8 mouse cellular contexts compared by ENCODE assay signal in genomic region chr16:4655764-4656570, GRCm38 (mm10). TPM values are rescaled to one million over a fixed set of nuclear protein-coding genes. Genes with fewer than 3 reads are reported as not detected.
DNase-seq lines count a peak whose midpoint lies in the region; ATAC-seq and TF ChIP-seq lines count a peak whose summit lies in the region.
"Had no signal": no experiment of that assay in that cellular context is flagged by ENCODE, and none has a peak within 500 bp of the region (broad histone marks: within the 10 kb centered on the region; RNA-seq: fewer than 3 reads in every experiment).

No protein-coding gene starts in this region.

- peaks cover 24% of the 10 kb centered on the region for H3K4me1 ChIP-seq in lung, embryonic 14.5 days (ENCODE audit: insufficient read depth)
- peaks cover 16% of the 10 kb centered on the region for H3K4me1 ChIP-seq in embryonic facial prominence, embryonic 11.5 days (ENCODE audit: control insufficient read depth, insufficient read depth, low read length)
- no peaks in the 10 kb centered on the region; the same call in 1 of the 2 replicates for H3K4me1 ChIP-seq in hindbrain, postnatal 0 days (ENCODE audit: insufficient read depth, low read length)
- H3K4me1 ChIP-seq in midbrain, embryonic 14.5 days (ENCODE audit: control insufficient read depth, insufficient read depth, low read length) = peaks cover 20% of the 10 kb centered on the region

- TF ChIP-seq CTCF in lung, embryonic 14.5 days (IDR thresholded peaks at IDR 0.05; ENCODE audit: low read depth) = peak; percentile 39; the same call in 1 of the 2 replicates
- TF ChIP-seq CTCF in hindbrain, postnatal 0 days (IDR thresholded peaks at IDR 0.05; ENCODE audit: low read depth) = peak; percentile 49

- WGBS in lung, embryonic 14.5 days = 22% methylated on average over 11 of the region's 11 CpGs
- 18% methylated on average over 11 of the region's 11 CpGs for WGBS in embryonic facial prominence, embryonic 11.5 days
- 41% methylated on average over 10 of the region's 11 CpGs for WGBS in hindbrain, postnatal 0 days
- 25% methylated on average over 11 of the region's 11 CpGs for WGBS in midbrain, embryonic 14.5 days

- no peaks in the 10 kb centered on the region for H3K27me3 ChIP-seq in lung, embryonic 14.5 days (ENCODE audit: insufficient read depth, low read length)
- no peaks in the 10 kb centered on the region for H3K27me3 ChIP-seq in embryonic facial prominence, embryonic 11.5 days (ENCODE audit: control insufficient read depth, insufficient read depth, low read length)
- H3K27me3 ChIP-seq in hindbrain, postnatal 0 days (ENCODE audit: insufficient read depth, low read length) = no peaks in the 10 kb centered on the region
- H3K27me3 ChIP-seq in midbrain, embryonic 14.5 days (ENCODE audit: control insufficient read depth, insufficient read depth, low read length) = no peaks in the 10 kb centered on the region

- H3K9ac ChIP-seq in lung, embryonic 14.5 days = peak overlapping the region; percentile 7; the same call in 1 of the 2 replicates
- 0 out of 2 replicates have a peak overlapping the region, but pooled peaks have one; percentile 11 for H3K9ac ChIP-seq in embryonic facial prominence, embryonic 11.5 days (replicated peaks; ENCODE audit: low read length)
- no peak overlapping the region for H3K9ac ChIP-seq in hindbrain, postnatal 0 days (replicated peaks; ENCODE audit: low read length)
- H3K9ac ChIP-seq in midbrain, embryonic 14.5 days (replicated peaks; ENCODE audit: low read length) = no peak overlapping the region

- no peak overlapping the region for H3K4me2 ChIP-seq in lung, embryonic 14.5 days
- no peak overlapping the region for H3K4me2 ChIP-seq in embryonic facial prominence, embryonic 11.5 days (ENCODE audit: low read depth, low read length)
- no peak overlapping the region for H3K4me2 ChIP-seq in hindbrain, postnatal 0 days (ENCODE audit: low read depth, low read length)
- H3K4me2 ChIP-seq in midbrain, embryonic 14.5 days (ENCODE audit: low read length) = 0 out of 2 replicates have a peak overlapping the region, but pooled peaks have one; percentile 3

- no peaks in the 10 kb centered on the region for H3K9me3 ChIP-seq in lung, embryonic 14.5 days (ENCODE audit: low read depth, low read length)
- no peaks in the 10 kb centered on the region for H3K9me3 ChIP-seq in embryonic facial prominence, embryonic 11.5 days (replicated peaks; ENCODE audit: control insufficient read depth, low read length)
- H3K9me3 ChIP-seq in hindbrain, postnatal 0 days (ENCODE audit: low read length) = no peaks in the 10 kb centered on the region
- H3K9me3 ChIP-seq in midbrain, embryonic 14.5 days (ENCODE audit: control insufficient read depth, low read length) = no peaks in the 10 kb centered on the region

- DNase-seq in lung, embryonic 14.5 days = peak; percentile 44
- no peak for DNase-seq in lung, adult 18-20 months
- peak; percentile 31 for DNase-seq in embryonic facial prominence, embryonic 11.5 days (ENCODE audit: low spot score)
- DNase-seq in hindbrain, postnatal 0 days (ENCODE audit: low spot score) = peak; percentile 38
- DNase-seq in midbrain, embryonic 14.5 days = peak; percentile 70
- no peak for DNase-seq in thymus, postnatal 36 days
- no peak for DNase-seq in yolk sac, embryonic 10.5 days (ENCODE audit: low spot score)

- peak overlapping the region; percentile 66 for H3K27ac ChIP-seq in lung, embryonic 14.5 days (ENCODE audit: low read depth)
- H3K27ac ChIP-seq in embryonic facial prominence, embryonic 11.5 days (replicated peaks; ENCODE audit: low read depth, low read length) = no peak overlapping the region
- 0 out of 2 replicates have a peak overlapping the region, but pooled peaks have one; percentile 11 for H3K27ac ChIP-seq in hindbrain, postnatal 0 days
- H3K27ac ChIP-seq in midbrain, embryonic 14.5 days (replicated peaks; ENCODE audit: low read depth, low read length) = peak overlapping the region; percentile 37

- 0 out of 2 replicates have a peak, but pooled peaks have one; percentile 16 for ATAC-seq in lung, embryonic 14.5 days (ENCODE audit: insufficient read depth)
- ATAC-seq in embryonic facial prominence, embryonic 11.5 days (replicated peaks; ENCODE audit: insufficient number of reproducible peaks, low FRiP score, low TSS enrichment, low read depth) = no peak
- peak; percentile 43; the same call in 1 of the 2 replicates for ATAC-seq in hindbrain, postnatal 0 days
- peak; percentile 56; the same call in 1 of the 2 replicates for ATAC-seq in midbrain, embryonic 14.5 days (ENCODE audit: low FRiP score, low TSS enrichment)

- peaks cover 31% of the 10 kb centered on the region for H3K36me3 ChIP-seq in lung, embryonic 14.5 days (ENCODE audit: insufficient read depth)
- H3K36me3 ChIP-seq in embryonic facial prominence, embryonic 11.5 days (replicated peaks; ENCODE audit: control insufficient read depth, insufficient read depth, low read depth, low read length) = no peaks in the 10 kb centered on the region; the same call in 1 of the 2 replicates
- H3K36me3 ChIP-seq in hindbrain, postnatal 0 days (ENCODE audit: insufficient read depth, low read length) = peaks cover 13% of the 10 kb centered on the region; the same call in 1 of the 2 replicates
- H3K36me3 ChIP-seq in midbrain, embryonic 14.5 days (ENCODE audit: control insufficient read depth, insufficient read depth, low read length) = peaks cover 31% of the 10 kb centered on the region

- H3K4me3 ChIP-seq in lung, embryonic 14.5 days (ENCODE audit: low read depth, low read length) = no peak overlapping the region
- no peak overlapping the region for H3K4me3 ChIP-seq in embryonic facial prominence, embryonic 11.5 days (ENCODE audit: low read depth, low read length)
- no peak overlapping the region for H3K4me3 ChIP-seq in hindbrain, postnatal 0 days (ENCODE audit: low read length)
- no peak overlapping the region for H3K4me3 ChIP-seq in midbrain, embryonic 14.5 days (replicated peaks; ENCODE audit: low read depth, low read length)
- H3K4me3 ChIP-seq: erythroblast, embryonic 14.5 days had no signal

RNA-seq across cellular contexts. Expression of gene Dnaja3, which starts 16.2 kb away (rescaled TPM):
- polyA plus RNA-seq in lung, embryonic 14.5 days (2014; fragmentation: Nextera tagmentation; extraction: Ambion mirVana) = 58.7 and 59.3 TPM in 2 replicates
- 56.9 and 58.3 TPM in 2 replicates for polyA plus RNA-seq in embryonic facial prominence, embryonic 11.5 days (2014; fragmentation: Nextera tagmentation; extraction: Ambion mirVana)
- total RNA-seq in hindbrain, postnatal 0 days (2014; rRNA removed) = 49.6 and 50.6 TPM in 2 replicates
- polyA plus RNA-seq in hindbrain, postnatal 0 days (2015; fragmentation: Nextera tagmentation; extraction: Ambion mirVana) = 52.9 and 54.3 TPM in 2 replicates
- 44.8 and 55.0 TPM in 2 replicates for polyA plus RNA-seq in midbrain, embryonic 14.5 days (2014; fragmentation: Nextera tagmentation; extraction: Ambion mirVana)

RNA-seq across cellular contexts. Expression of gene Vasn, which starts 16.2 kb away (rescaled TPM):
- 23.1 and 23.5 TPM in 2 replicates for polyA plus RNA-seq in lung, embryonic 14.5 days (2014; fragmentation: Nextera tagmentation; extraction: Ambion mirVana)
- polyA plus RNA-seq in embryonic facial prominence, embryonic 11.5 days (2014; fragmentation: Nextera tagmentation; extraction: Ambion mirVana) = 10.9 and 14.1 TPM in 2 replicates
- total RNA-seq in hindbrain, postnatal 0 days (2014; rRNA removed) = 18.4 and 18.8 TPM in 2 replicates
- 6.1 and 7.3 TPM in 2 replicates for polyA plus RNA-seq in hindbrain, postnatal 0 days (2015; fragmentation: Nextera tagmentation; extraction: Ambion mirVana)
- 3.4 and 3.9 TPM in 2 replicates for polyA plus RNA-seq in midbrain, embryonic 14.5 days (2014; fragmentation: Nextera tagmentation; extraction: Ambion mirVana)

RNA-seq across cellular contexts. Expression of gene Coro7, which starts 23.6 kb away (rescaled TPM):
- polyA plus RNA-seq in lung, embryonic 14.5 days (2014; fragmentation: Nextera tagmentation; extraction: Ambion mirVana) = 13.1 and 15.1 TPM in 2 replicates
- polyA plus RNA-seq in embryonic facial prominence, embryonic 11.5 days (2014; fragmentation: Nextera tagmentation; extraction: Ambion mirVana) = 12.2 and 12.8 TPM in 2 replicates
- total RNA-seq in hindbrain, postnatal 0 days (2014; rRNA removed) = 41.4 and 43.3 TPM in 2 replicates
- polyA plus RNA-seq in hindbrain, postnatal 0 days (2015; fragmentation: Nextera tagmentation; extraction: Ambion mirVana) = 29.1 and 30.2 TPM in 2 replicates
- 23.3 and 25.7 TPM in 2 replicates for polyA plus RNA-seq in midbrain, embryonic 14.5 days (2014; fragmentation: Nextera tagmentation; extraction: Ambion mirVana)

RNA-seq across cellular contexts. Expression of gene Pam16, which starts 31.2 kb away (rescaled TPM):
- 81.9 and 86.3 TPM in 2 replicates for polyA plus RNA-seq in lung, embryonic 14.5 days (2014; fragmentation: Nextera tagmentation; extraction: Ambion mirVana)
- polyA plus RNA-seq in embryonic facial prominence, embryonic 11.5 days (2014; fragmentation: Nextera tagmentation; extraction: Ambion mirVana) = 103 and 105 TPM in 2 replicates
- total RNA-seq in hindbrain, postnatal 0 days (2014; rRNA removed) = 25.4 and 88.3 TPM in 2 replicates
- 135 and 140 TPM in 2 replicates for polyA plus RNA-seq in hindbrain, postnatal 0 days (2015; fragmentation: Nextera tagmentation; extraction: Ambion mirVana)
- 171 and 207 TPM in 2 replicates for polyA plus RNA-seq in midbrain, embryonic 14.5 days (2014; fragmentation: Nextera tagmentation; extraction: Ambion mirVana)

Comparison
In these comparisons a context has a peak if more than half of its experiments do, and no peak if none do; other contexts are left out.
1. DNase-seq: peak in lung, embryonic 14.5 days (single experiment), embryonic facial prominence, embryonic 11.5 days (single experiment), hindbrain, postnatal 0 days (single experiment) and midbrain, embryonic 14.5 days (single experiment); none in lung, adult 18-20 months (0 of 2), thymus, postnatal 36 days (0 of 2) and yolk sac, embryonic 10.5 days (single experiment).
2. H3K9ac ChIP-seq: peak in lung, embryonic 14.5 days (single experiment) and embryonic facial prominence, embryonic 11.5 days (single experiment); none in hindbrain, postnatal 0 days (single experiment) and midbrain, embryonic 14.5 days (single experiment).